Mouse (Mus musculus) right cerebral cortex, postnatal 4 days (tissue): ENCODE results near the gene Ptpn13.

ENCODE experiments used
- DNase-seq: peaks from one replicate; pipeline ENCODE4 v3.0.0-alpha.2; 2022

Gene Ptpn13

DNA sequence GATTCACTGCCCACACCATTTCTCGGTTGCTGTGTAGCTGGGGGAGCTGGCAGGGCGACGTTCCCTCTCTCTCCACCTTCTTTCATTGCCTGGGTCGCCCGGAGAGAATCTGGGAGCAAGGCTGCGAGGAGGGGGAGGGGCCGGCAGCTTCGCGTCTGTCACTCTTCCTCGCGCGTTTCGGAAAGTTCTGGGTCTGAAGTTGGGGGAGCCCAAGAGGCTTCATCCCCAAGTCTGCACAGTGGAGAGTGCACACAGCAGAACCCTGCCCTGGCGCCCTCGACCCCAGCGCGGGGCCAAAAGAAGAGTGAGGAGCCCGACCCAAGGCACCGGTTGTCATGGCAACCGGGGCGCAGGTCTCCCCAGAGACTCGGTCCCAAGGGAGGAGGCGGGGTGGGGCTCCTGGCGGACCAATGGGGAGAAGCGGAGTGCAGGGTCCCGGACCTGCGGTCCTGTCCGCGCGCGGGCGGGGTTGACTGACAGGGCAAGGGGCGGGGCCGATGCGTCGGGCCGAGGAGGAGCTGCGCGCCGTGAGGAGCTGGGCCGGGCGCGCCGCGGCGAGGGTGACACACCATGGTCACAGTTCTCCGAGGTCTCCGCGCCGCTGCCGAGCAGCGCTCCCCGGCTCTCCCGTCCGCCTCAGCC lies at the start of gene Ptpn13:
Ptpn13 (plus strand) TSS at position 515 of the 642 bp plus-strand sequence.
- peak; percentile 81 for DNase-seq

DNA sequence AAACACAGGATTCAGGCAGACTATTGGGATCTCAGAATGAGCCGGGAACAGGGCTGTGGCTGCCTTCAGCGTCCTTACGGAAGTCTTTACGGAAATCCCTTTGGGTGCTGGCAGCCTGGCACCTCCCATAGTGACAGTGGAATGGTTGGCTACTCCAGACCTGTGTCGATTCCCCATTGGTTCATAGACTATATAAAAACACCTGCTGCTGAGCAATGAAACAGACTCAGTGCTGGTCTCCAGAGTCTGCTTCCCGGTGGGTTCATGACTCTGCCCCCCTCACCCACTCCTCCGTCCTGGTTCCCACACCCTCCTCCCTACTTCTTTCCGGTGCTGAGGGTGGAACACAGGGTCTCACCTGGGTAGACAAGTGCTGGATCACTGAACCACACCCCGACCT lies 49.8 kb upstream of the Ptpn13 start:
- DNase-seq, result no peak

DNA sequence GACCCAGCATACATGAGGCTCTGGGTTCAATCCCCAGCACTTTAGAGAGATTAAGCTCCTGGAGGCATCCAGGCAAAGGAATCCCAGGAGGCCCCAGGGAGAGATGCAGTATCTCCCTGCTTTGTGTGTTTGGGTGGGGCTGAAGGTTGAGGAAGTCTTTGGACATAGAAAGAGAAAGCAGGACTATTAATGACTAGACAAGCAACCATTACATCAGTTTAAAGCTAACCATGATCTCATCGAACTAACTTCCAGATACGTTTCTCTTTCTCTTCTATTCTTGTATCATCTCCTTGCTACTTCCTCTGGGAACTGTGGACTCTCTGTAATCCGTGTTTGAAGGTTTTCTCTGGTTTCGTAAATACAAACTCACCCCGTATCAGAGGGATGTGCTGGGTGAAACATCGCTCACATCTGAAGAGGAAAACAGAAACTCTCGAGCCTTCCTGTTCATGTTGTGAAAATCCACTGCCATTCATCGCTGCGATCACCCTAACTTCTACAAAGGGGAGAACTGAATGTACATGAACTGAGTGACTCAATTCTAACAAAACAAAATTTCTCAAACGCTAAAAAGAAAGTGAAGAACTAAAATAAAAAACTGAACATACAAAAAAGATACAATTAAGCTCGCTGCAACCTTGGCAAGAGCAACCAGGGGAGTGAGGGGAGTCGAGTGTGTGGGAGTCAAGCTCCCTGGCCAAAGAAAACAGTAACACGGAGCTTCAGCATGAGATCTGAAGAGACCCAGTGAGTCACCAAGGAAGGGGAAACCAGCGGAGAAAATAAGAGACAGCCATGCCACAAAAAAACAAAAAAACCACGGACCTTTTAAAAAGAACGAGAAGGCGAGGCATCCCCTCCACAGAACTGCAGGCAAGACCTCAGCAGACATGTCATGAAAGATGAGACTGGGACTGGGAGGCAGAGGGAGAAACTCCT lies 48.4 kb upstream of the Ptpn13 start:
- DNase-seq, result no peak

DNA sequence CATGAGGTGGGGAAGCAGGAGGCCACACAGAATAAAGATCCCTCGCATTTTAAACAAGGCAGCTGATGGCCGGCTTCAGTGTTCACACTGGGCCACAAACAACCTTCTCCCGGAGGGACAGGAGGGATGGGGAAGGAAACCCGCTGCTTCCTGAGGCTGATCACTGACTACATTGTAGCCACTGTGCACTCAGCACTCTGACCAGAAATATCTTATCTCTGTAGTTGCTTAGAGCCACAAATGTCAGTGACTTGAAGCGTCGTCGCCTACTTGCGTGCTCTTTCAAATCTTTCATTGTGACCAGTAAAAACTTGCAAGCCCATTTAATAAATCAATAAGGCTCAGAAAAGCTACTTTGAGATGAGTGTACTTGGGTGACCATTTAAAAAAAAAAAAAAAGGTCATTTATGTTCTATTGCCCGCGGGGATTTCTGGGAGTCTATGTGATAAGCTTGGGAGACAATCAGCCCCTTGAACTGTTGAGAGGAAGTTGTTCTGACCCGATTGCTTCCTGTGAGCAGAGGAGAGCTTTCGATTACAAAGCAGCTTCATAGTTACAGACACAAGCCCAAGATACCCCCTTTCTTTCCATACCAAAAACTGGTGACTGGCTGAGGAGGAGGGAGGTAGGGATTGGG lies 47.4 kb upstream of the Ptpn13 start:
- no peak for DNase-seq

DNA sequence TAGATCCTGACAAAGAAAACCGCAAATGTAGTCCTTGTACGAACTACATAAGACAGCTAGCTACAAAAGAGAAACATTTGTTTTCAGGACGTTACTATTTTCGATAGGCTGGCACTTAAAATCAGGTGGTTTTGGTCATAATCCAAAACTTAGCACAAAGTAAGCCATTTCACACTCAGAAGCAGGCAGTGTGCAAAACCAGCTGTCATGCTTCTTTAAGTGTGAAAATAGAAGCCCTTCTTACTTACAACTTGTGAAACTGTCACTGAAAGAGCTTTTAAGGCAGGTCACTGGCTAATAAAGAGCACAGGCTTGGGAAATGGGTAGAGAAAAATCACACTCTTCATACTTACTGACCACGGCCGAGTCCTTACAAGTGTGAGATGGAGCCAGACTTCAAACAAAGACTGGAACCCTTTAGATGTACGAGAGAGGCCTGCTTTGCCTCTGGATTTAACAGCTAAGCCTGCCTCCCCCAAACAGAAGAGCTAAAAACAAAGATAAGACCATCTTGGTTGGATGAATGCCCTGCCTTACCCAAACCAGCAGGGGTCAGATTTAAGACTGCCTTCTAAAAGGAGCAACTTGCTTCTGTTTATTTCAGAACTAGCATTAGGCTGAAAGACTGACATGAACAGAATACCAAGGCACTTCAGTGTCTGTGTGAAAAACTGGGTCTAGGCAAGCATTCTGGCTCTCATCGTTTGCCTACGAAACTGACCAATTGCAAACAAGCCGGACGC lies 44.0 kb upstream of the Ptpn13 start:
- no peak for DNase-seq

DNA sequence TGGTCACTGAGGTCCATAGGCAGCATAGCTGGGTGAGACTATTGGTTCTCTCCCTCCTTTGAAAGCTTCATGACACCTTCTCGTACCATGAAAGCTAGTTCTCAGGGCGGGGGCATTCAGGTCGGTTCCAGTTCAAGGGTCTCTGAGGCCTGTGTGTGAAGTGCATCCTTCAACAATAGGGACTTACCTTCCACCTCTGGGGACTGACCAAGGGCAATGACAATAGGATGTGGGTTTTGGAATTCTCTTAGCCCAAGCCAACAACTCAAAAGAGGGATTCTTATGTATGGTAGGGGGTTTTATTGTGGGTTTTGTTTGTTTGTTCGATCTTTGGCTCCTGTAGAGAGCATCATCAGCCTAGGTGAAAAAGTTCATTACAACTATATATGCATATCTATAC lies 42.0 kb upstream of the Ptpn13 start:
- no peak for DNase-seq

DNA sequence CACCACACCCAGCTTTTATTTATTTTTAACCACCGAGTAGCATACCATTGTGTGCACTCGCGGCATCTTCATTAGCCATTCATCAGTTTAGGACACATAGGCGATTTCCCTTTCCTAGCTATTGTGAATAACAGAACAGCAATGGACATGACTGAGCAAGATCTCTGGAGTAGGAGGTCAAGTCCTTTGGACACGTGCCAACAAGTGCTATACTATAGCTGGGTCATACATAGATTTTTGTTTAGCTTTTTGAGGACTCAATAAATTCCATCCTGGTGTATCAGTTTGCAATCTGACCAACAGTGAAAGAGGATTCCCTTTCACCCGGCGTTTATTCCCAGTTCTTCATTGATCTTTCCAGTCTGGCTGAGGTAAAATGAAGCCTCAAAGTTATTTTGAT lies 41.0 kb upstream of the Ptpn13 start:
- DNase-seq, result no peak

DNA sequence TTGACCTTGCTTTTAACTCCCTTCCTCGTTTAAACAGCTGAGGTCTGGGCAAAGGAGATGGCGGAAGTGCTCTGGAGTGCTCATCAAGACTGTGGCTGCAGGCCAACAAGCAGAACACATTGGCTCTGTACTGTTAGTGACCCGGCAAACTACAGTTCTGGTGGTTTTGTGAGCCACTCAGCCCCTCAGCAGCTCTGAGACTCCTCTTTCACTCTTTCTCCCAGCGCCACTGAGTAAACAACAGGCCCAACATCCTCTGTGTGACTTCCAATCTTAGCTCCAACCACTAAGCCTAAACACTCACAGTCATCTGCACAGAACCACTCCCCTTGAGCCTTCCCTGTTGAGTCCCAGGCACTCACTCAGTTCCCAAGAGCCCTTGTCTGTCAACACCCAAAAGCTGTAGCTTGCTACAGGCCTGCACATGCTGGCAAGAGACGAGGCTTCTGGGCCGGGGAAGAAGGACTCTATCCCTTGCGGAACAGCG lies 37.4 kb upstream of the Ptpn13 start:
- DNase-seq, result peak; percentile 30

DNA sequence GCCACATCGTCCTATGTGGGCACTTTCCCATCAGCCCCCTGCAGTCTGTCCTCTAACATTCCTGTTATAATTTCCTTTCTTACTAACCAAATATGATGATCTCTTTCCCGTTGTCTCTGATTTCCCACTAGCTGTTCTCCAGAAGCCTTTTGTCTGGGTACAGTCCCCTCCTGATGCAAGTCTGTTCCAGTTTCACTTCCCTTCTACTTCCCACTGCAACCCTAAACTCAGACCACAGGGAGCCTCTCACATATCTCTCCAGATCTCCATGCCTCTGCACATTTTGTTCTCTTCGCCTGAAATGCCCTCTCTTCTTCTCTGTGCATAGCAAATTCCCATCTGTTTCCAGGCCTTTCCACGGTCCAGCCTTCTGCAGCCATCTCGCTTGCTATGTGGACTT lies 35.6 kb upstream of the Ptpn13 start:
- DNase-seq, result no peak

DNA sequence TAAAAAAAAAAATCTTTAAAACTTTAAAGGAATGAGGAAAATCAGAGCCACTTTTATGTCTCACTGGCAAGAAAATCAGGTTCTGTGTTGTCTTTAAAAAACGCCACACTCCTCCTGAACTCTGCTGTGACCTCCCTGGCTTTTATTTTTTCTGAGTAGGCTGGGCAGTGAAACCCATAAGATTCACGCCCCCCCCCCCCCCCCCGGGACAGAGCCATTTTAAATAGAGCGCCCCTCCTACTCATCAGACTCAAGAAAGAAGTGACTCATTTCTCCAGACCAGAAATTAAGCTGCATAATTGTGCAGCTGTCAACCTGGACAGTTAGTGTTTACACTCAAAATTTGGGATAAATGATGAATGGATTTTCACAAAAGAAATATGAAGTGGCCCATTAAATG lies 31.8 kb upstream of the Ptpn13 start:
- DNase-seq, result no peak

DNA sequence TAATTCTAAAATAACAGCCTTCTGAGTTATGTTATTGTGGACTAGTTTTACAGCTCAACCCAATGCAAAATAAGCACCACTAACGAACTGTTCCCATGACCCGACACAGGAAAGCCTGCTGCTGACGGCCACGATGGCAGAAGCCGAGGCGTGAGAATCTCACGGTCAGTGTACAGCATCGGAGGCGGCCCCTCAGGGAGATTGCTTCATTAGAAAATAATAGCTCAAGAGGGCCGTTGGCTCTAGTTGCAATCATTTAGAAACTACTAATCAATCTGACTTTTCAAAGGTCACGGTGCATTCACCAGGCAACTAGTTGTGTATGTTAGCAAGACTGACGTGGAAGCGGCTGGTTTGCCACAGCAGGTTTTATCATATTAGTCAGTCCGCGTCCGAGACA lies 31.2 kb upstream of the Ptpn13 start:
- no peak for DNase-seq

DNA sequence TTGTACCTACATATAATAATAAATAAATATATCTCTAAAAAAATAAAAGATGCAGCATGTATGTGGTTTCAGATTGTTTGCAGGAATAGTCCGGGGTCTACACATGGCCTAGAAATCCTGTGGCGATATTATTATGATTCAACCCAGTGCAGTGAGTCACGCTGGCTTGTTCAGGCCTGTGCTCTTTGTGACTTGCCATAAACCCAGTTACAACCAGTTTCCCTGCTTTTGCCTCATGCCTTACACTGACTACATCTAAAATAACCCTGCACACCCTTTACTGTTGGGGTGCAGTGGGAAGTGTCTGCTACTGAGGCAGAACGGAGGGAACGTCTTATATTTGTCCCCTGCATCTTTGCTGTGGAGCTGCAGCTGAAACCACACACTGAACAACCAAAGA lies 29.3 kb upstream of the Ptpn13 start:
- DNase-seq, result no peak

DNA sequence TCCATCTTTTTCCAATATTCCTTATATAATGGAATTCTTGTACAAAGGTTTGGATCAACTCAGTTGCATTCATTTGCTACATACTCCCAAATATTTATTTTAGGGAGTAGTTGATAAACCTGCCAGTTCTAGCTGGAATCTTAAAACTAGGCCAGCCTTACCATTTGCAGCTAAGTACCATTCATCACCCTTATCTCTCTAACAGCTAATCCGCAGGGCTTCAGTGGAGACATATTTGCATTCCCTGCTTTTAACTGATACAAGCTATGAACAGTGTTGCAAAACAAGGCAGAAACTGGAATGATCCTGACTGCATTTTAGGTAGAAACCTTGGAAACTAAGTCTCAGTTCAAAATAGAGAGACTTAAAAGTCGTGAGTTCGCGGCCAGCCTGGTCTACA lies 27.6 kb upstream of the Ptpn13 start:
- no peak for DNase-seq

DNA sequence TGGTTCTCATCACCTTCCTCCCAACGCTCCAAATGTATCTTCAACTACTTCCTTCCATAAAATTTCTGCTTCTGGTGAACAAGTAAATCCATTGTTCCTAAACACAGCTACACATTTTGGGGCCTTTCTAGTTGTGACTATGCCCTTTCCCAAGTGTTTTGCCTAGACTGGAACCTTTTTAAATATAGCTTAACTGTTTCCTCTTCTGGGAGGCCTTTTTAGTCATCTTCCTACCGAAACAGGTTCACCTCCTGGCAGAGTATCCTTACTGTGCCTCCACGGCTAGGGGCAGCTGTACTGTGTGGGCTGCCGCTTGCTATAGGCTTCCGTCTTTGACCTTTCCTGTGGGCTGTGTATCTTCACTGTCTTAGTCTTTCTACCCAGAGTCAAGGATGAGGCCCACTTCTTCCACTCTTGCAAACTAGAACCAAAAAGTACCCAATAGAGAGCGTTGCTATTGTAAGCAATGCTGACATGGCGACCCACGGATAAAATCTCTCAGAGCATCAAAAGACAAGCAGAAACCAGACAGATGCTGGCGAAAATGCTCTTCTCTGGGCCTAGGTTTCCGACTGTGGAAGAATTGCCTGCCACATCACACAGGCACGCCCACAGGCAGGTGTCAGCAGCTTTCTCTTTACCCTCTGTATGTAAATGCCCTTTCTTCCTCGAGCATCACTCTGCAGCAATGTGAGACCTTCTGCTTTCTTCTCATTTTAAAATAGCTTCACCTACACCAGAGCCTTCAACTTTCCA lies 20.6 kb upstream of the Ptpn13 start:
- DNase-seq, result no peak

DNA sequence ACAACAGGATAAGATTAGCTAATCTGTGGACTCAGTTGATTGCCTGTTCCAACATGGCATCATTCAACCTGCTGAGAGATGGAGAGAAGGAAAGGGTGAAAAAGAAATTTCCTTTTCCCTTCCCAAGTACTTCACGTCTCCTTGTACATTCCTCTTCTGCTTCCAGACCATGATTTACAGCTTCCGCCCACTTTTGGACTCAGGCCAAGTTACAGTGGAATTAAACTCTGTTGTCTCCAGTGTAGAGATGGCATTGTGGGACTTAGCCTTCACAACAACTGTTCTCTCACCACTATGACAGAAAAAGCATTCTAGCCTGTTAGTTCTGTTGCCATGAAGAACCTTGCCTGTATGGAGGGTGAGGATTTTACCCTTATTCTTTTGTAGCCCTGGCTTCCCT lies 19.1 kb upstream of the Ptpn13 start:
- DNase-seq, result no peak

DNA sequence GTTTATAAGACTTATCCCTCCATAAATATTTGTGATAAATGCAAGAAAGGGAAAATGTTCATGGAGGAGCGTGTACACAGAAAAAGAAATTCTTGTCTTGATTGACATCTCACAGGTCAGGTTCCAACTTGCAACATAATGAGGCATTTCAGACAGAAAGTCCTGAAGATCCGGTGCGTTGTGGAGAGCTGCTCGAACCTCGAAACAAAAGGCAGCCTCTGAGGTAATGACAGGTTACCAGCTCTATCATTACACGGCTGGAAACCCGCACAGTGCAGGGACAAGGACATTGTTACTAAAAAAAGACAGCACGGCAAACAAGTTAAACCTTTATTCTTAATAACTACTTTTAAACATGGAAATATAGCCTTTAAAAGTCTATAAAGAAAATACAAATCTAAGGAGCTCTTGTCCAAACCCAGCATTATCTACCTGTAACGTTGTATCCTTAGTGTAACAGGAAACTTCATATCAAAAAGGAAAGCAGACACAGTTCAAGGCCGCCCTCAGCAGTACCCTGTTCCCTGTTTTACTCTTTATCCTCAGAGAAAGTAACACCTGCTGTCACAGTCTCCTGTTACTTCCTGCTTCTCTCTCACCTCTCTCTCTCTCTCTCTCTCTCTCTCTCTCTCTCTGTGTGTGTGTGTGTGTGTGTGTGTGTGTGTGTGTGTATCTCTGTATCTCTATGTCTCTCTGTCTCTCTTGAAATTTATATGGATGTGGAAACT lies 12.8 kb upstream of the Ptpn13 start:
- no peak for DNase-seq

DNA sequence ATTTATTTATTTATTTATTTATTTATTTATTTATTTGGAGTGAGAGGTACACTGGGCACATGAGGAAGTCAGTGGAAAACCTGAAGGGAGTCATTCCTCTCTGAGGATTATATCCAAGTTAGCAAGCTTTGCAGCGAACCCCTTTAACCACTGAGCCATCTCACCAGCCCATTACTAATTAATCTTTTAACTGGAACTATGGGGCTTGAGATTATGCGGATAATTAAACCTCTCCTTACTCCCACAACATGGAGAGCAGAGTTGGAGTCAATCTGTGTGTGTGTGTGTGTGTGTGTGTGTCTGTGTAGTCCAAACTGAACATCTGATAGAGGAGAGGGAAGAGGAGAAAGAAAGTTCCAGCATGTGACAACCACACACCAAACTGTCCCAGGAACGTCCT lies 10.4 kb upstream of the Ptpn13 start:
- DNase-seq, result no peak

DNA sequence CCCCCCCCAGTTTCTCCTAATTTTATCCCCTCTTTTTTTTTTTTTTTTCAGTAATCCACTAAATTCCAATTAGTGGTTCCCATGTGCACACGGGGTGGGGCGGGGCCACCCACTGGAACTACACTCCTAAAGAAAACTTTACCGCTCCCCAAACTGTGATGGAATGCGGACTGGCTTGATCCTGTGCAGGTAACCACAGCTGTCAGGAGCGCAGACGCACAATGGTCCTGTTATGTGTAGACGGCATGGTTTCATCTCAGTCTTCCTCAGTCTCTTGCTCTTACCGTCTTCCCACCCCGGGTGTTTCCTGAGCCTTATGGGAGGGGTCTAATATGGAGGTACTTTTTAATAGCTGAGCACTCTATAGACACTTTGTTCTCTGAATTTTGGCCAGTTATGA lies 7.0 kb upstream of the Ptpn13 start:
- DNase-seq, result no peak

DNA sequence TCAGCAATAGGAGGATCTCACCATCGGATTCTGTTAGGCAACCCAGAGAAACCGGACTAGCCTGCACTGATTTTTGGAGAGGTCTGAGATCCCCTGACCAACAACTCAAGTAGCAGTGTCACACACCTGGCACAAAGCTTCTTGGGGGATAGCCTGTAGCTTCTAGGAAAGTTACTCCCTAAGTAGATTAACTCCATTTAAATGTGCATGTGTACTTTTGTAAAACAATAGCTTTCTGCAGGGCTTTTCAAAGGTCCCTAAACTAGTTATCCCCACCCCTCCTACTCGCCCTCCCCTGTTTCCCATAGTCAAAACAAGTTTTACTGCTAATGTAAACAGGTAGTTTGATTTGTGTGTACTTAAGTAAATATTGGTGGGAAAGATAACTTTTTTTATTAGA lies 6.1 kb upstream of the Ptpn13 start:
- no peak for DNase-seq

DNA sequence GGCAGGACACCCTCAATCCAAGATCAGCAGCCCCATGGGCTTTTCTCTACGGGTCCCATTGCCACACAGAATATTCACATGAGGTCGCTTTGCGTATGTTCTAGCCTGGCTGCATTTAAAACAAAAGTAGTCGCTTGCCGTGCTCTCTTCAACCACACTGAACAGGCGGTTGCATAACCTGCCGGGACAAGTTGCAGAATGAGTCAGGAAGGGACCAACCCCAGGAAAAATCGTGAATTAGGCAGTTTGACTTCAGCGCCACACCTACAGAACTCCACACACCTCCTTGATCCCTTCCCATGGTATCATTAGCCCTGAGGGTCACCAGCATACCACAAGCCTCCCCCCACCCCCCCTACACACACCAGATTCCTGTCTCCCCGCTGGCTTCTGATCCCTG lies 4.4 kb upstream of the Ptpn13 start:
- no peak for DNase-seq

DNA sequence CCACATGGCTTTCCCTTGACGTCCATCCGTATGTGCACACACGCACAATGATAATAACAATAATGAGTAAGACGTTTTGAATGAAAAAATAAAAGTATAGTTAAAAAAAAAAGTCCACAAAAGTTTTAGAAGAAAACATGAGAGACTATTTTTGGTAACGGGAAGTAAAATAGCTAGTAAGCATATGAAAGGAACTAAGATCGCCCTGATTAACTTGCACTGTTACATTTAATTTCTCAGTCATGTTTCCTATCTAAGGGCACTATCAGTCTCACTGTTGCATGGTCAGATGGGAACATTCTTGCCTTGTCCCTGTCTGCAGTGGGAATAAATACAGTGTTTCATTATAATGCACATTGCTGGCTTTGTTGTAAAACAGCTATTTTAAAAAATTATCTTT lies 2.4 kb upstream of the Ptpn13 start:
- DNase-seq, result no peak
